In genomic region chr5:75623520-75623919, GRCm38 (mm10) we compare ENCODE assay signal across 9 mouse cellular contexts.
"Had no signal": no experiment of that assay in that cellular context is flagged by ENCODE, and none has a peak within 500 bp of the region (broad histone marks: within the 10 kb centered on the region; RNA-seq: fewer than 3 reads in every experiment).

No protein-coding gene starts in this region.

- H3K27ac ChIP-seq: kidney, embryonic 15.5 days; limb, embryonic 13.5 days; midbrain, embryonic 10.5 days had no signal

- H3K9me3 ChIP-seq: kidney, embryonic 15.5 days; limb, embryonic 13.5 days; midbrain, embryonic 10.5 days had no signal

- H3K4me1 ChIP-seq: kidney, embryonic 15.5 days; limb, embryonic 13.5 days had no signal

- H3K36me3 ChIP-seq: kidney, embryonic 15.5 days had no signal

- DNase-seq: kidney, adult 2 months; kidney, postnatal 14 days; spleen, adult 18-20 months; thymus, adult 18-20 months; thymus, postnatal 25 days had no signal

- H3K27me3 ChIP-seq: kidney, embryonic 15.5 days; limb, embryonic 13.5 days had no signal

- H3K4me2 ChIP-seq: kidney, embryonic 15.5 days; limb, embryonic 13.5 days had no signal

- H3K9ac ChIP-seq: kidney, embryonic 15.5 days; limb, embryonic 13.5 days had no signal

- H3K4me3 ChIP-seq: kidney, embryonic 15.5 days; limb, embryonic 13.5 days; midbrain, embryonic 10.5 days had no signal

- ATAC-seq: midbrain, embryonic 16.5 days had no signal
